In genomic region chr14:26491150-26491549, GRCm38 (mm10) we compare ENCODE assay signal across 8 mouse cellular contexts. TPM values are rescaled to one million over a fixed set of nuclear protein-coding genes. Genes with fewer than 3 reads are reported as not detected.
DNase-seq lines count a peak whose midpoint lies in the region; ATAC-seq lines count a peak whose summit lies in the region.

No protein-coding gene starts in this region.

- no peak; the same call in 1 of the 2 replicates for ATAC-seq in hindbrain, embryonic 13.5 days (ENCODE audit: low FRiP score)
- ATAC-seq in forebrain, embryonic 14.5 days = peak; percentile 40; the same call in 1 of the 2 replicates
- ATAC-seq in hindbrain, embryonic 14.5 days (ENCODE audit: low FRiP score) = no peak
- ATAC-seq in megakaryocyte-erythroid progenitor cell, adult 5-6 weeks (replicated peaks; ENCODE audit: low FRiP score, low TSS enrichment, poor library complexity, severe bottlenecking) = peak; percentile 95

- H3K4me1 ChIP-seq in hindbrain, embryonic 10.5 days (replicated peaks) = peaks cover 15% of the 10 kb centered on the region
- peaks cover 9% of the 10 kb centered on the region for H3K4me1 ChIP-seq in hindbrain, embryonic 13.5 days (replicated peaks)
- H3K4me1 ChIP-seq in forebrain, embryonic 14.5 days (ENCODE audit: control insufficient read depth, insufficient read depth, low read length) = no peaks in the 10 kb centered on the region
- 0 out of 2 replicates have a peak, but pooled peaks cover 4% of the 10 kb centered on the region for H3K4me1 ChIP-seq in hindbrain, embryonic 14.5 days (replicated peaks; ENCODE audit: control insufficient read depth, insufficient read depth, low read length)

- H3K9ac ChIP-seq in hindbrain, embryonic 13.5 days = no peak overlapping the region
- H3K9ac ChIP-seq in forebrain, embryonic 14.5 days (ENCODE audit: low read length) = no peak overlapping the region
- H3K9ac ChIP-seq in hindbrain, embryonic 14.5 days = no peak overlapping the region

- 33% methylated on average over 2 of the region's 2 CpGs for WGBS in hindbrain, embryonic 10.5 days
- 41% methylated on average over 2 of the region's 2 CpGs for WGBS in hindbrain, embryonic 13.5 days
- 29% methylated on average over 2 of the region's 2 CpGs for WGBS in forebrain, embryonic 14.5 days
- WGBS in hindbrain, embryonic 14.5 days = 40% methylated on average over 2 of the region's 2 CpGs

- no peaks in the 10 kb centered on the region for H3K27me3 ChIP-seq in hindbrain, embryonic 10.5 days (ENCODE audit: insufficient read depth, poor library complexity, severe bottlenecking)
- H3K27me3 ChIP-seq in hindbrain, embryonic 13.5 days = no peaks in the 10 kb centered on the region
- no peaks in the 10 kb centered on the region for H3K27me3 ChIP-seq in forebrain, embryonic 14.5 days (replicated peaks; ENCODE audit: control insufficient read depth, insufficient read depth, low read length)
- no peaks in the 10 kb centered on the region for H3K27me3 ChIP-seq in hindbrain, embryonic 14.5 days (ENCODE audit: control insufficient read depth, insufficient read depth, low read length)

- no peak overlapping the region for H3K27ac ChIP-seq in hindbrain, embryonic 10.5 days
- no peak overlapping the region for H3K27ac ChIP-seq in hindbrain, embryonic 13.5 days
- no peak overlapping the region for H3K27ac ChIP-seq in forebrain, embryonic 14.5 days (ENCODE audit: low read depth, low read length)
- H3K27ac ChIP-seq in hindbrain, embryonic 14.5 days = no peak overlapping the region

- no peak overlapping the region for H3K4me2 ChIP-seq in hindbrain, embryonic 13.5 days
- H3K4me2 ChIP-seq in forebrain, embryonic 14.5 days (ENCODE audit: low read length) = no peak overlapping the region
- no peak overlapping the region for H3K4me2 ChIP-seq in hindbrain, embryonic 14.5 days (replicated peaks)

- no peak overlapping the region for H3K4me3 ChIP-seq in hindbrain, embryonic 10.5 days
- H3K4me3 ChIP-seq in hindbrain, embryonic 13.5 days = no peak overlapping the region
- H3K4me3 ChIP-seq in forebrain, embryonic 14.5 days (ENCODE audit: low read depth, low read length) = no peak overlapping the region
- no peak overlapping the region for H3K4me3 ChIP-seq in hindbrain, embryonic 14.5 days (replicated peaks; ENCODE audit: low read length)

- peak; percentile 62 for DNase-seq in hindbrain, embryonic 10.5 days (ENCODE audit: low spot score)
- DNase-seq in c-Kit-negative CD71-positive TER-119-positive erythroid progenitor cells, embryonic 14.5 days (ENCODE audit: low read depth, low spot score) = peak; percentile 21
- DNase-seq in forebrain, embryonic 14.5 days (ENCODE audit: low spot score) = peak; percentile 73
- DNase-seq in hindbrain, embryonic 14.5 days (ENCODE audit: low spot score) = peak; percentile 75
- peak; percentile 38 for DNase-seq in left cerebral cortex, adult 11 months (ENCODE audit: low spot score)
- peak; percentile 54 for DNase-seq in spleen, adult 12 weeks (ENCODE audit: low spot score)

- H3K9me3 ChIP-seq in hindbrain, embryonic 10.5 days = no peaks in the 10 kb centered on the region
- H3K9me3 ChIP-seq in hindbrain, embryonic 13.5 days = no peaks in the 10 kb centered on the region
- H3K9me3 ChIP-seq in forebrain, embryonic 14.5 days (replicated peaks; ENCODE audit: control insufficient read depth, low read length) = no peaks in the 10 kb centered on the region
- H3K9me3 ChIP-seq in hindbrain, embryonic 14.5 days (ENCODE audit: control insufficient read depth, low read length) = no peaks in the 10 kb centered on the region

- H3K36me3 ChIP-seq in hindbrain, embryonic 10.5 days = no peaks in the 10 kb centered on the region
- no peaks in the 10 kb centered on the region for H3K36me3 ChIP-seq in hindbrain, embryonic 13.5 days
- no peaks in the 10 kb centered on the region for H3K36me3 ChIP-seq in forebrain, embryonic 14.5 days (ENCODE audit: control insufficient read depth, insufficient read depth, low read length)
- H3K36me3 ChIP-seq in hindbrain, embryonic 14.5 days (replicated peaks; ENCODE audit: control insufficient read depth, insufficient read depth) = no peaks in the 10 kb centered on the region

RNA-seq across cellular contexts. Expression of gene Slmap, which starts 43.6 kb away (rescaled TPM):
- 13.8 and 14.4 TPM in 2 replicates for polyA plus RNA-seq in hindbrain, embryonic 10.5 days (2016; fragmentation: Nextera tagmentation; extraction: Ambion mirVana)
- polyA plus RNA-seq in hindbrain, embryonic 13.5 days (2015; fragmentation: Nextera tagmentation; extraction: Ambion mirVana) = 11.4 and 13.3 TPM in 2 replicates
- 11.7 and 15.8 TPM in 2 replicates for polyA plus RNA-seq in forebrain, embryonic 14.5 days (2014; fragmentation: Nextera tagmentation; extraction: Ambion mirVana)
- polyA plus RNA-seq in hindbrain, embryonic 14.5 days (2014; fragmentation: Nextera tagmentation; extraction: Ambion mirVana) = 19.6 and 19.8 TPM in 2 replicates
- total RNA-seq in megakaryocyte-erythroid progenitor cell, adult 5-6 weeks (2014; fragmentation: Nextera tagmentation) = 62.0 and 81.1 TPM in 2 replicates
- 86.4 and 97.3 TPM in 2 replicates for total RNA-seq in megakaryocyte-erythroid progenitor cell, adult 5-6 weeks (2017)

Comparison
In these comparisons a context has a peak if more than half of its experiments do, and no peak if none do; other contexts are left out.
1. DNase-seq: peak in every context shown above with its lines; median percentile 75 in hindbrain, embryonic 14.5 days; 73 in forebrain, embryonic 14.5 days; 62 in hindbrain, embryonic 10.5 days; 54 in spleen, adult 12 weeks; 38 in left cerebral cortex, adult 11 months; 21 in c-Kit-negative CD71-positive TER-119-positive erythroid progenitor cells, embryonic 14.5 days.
2. ATAC-seq: peak in forebrain, embryonic 14.5 days (single experiment) and megakaryocyte-erythroid progenitor cell, adult 5-6 weeks (single experiment); none in hindbrain, embryonic 13.5 days (single experiment) and hindbrain, embryonic 14.5 days (single experiment).